Mouse (Mus musculus) CH12.LX (cell line): Measurements from ENCODE around the gene Sgf29. TPM values are rescaled to one million over a fixed set of nuclear protein-coding genes. Genes with fewer than 3 reads are reported as not detected.

Experiments
- DNase-seq: peaks from one replicate; pipeline ENCODE4 v3.0.0-alpha.2; 2013; ENCODE audit errors: extremely low read depth
- H3K27ac ChIP-seq: 2 replicates; pipeline ENCODE4 v1.5.1; 2012; ENCODE audit warnings: low read depth, mild to moderate bottlenecking, control low read depth, moderate library complexity; ENCODE audit not compliant: insufficient read depth
- H3K27me3 ChIP-seq: replicated peaks from 2 replicates; pipeline ENCODE3; 2012; ENCODE audit warnings: inconsistent platforms
- H3K36me3 ChIP-seq, 2 experiments: replicated peaks in 1 of 2; 2 replicates each; pipeline versions ENCODE3 to v1.6.1; 2012; ENCODE audit warnings: inconsistent platforms in 1 of 2, low read length in 1 of 2, mild to moderate bottlenecking in 1 of 2, mixed read lengths in 1 of 2, moderate library complexity in 1 of 2; ENCODE audit not compliant: control insufficient read depth in 1 of 2, insufficient read depth in 1 of 2
- H3K4me1 ChIP-seq, 2 experiments: 2 replicates each; pipeline ENCODE4 v1.6.1; 2012; ENCODE audit warnings: inconsistent platforms in 1 of 2, moderate library complexity in 1 of 2; ENCODE audit not compliant: insufficient read depth in 2 of 2, control insufficient read depth in 1 of 2
- H3K4me2 ChIP-seq: 2 replicates; pipeline ENCODE4 v1.6.1; 2012; ENCODE audit warnings: low read depth, mild to moderate bottlenecking, control low read depth; ENCODE audit not compliant: poor library complexity, insufficient read depth, severe bottlenecking
- H3K4me3 ChIP-seq, 3 experiments: fragments of 150-350 bp in 1 of 3; sonication (generic) in 1 of 3; replicated peaks in 1 of 3; 2 replicates each; pipeline versions ENCODE3 to v1.5.1; 2011 to 2012; ENCODE audit warnings: low read depth in 2 of 3, low read length in 2 of 3, mild to moderate bottlenecking in 2 of 3, moderate library complexity in 2 of 3, control low read depth in 1 of 3, improper control_type of control experiment in 1 of 3, inconsistent platforms in 1 of 3, mixed read lengths in 1 of 3; ENCODE audit not compliant: poor library complexity in 1 of 3
- H3K79me2 ChIP-seq: replicated peaks from 2 replicates; pipeline ENCODE4 v1.6.1; 2012; ENCODE audit warnings: mild to moderate bottlenecking, moderate library complexity; ENCODE audit not compliant: control insufficient read depth, poor library complexity, insufficient read depth, severe bottlenecking; ENCODE audit errors: extremely low read depth
- H3K9ac ChIP-seq: 2 replicates; pipeline ENCODE4 v1.6.1; 2012; ENCODE audit warnings: low read depth, mild to moderate bottlenecking, control low read depth, moderate library complexity; ENCODE audit not compliant: insufficient read depth
- H3K9me3 ChIP-seq: replicated peaks from 2 replicates; pipeline ENCODE3; 2012; ENCODE audit warnings: low read length, inconsistent platforms, mixed read lengths
- CHD2 ChIP-seq: IDR thresholded peaks from 2 replicates; pipeline ENCODE4 v1.6.1; 2011; ENCODE audit warnings: low read length, improper control_type of control experiment
- ELF1 ChIP-seq: IDR thresholded peaks from 2 replicates; pipeline ENCODE4 v1.6.1; 2014; ENCODE audit warnings: low read depth, mild to moderate bottlenecking, inconsistent platforms, low read length, improper control_type of control experiment
- EP300 ChIP-seq: IDR thresholded peaks from 2 replicates; pipeline ENCODE4 v1.6.1; 2011; ENCODE audit warnings: low read length, improper control_type of control experiment
- ETS1 ChIP-seq: conservative IDR thresholded peaks from 2 replicates; pipeline ENCODE4 v1.6.1; 2012; ENCODE audit warnings: low read depth, mild to moderate bottlenecking, inconsistent platforms, low read length, improper control_type of control experiment, moderate library complexity
- GABPA ChIP-seq: IDR thresholded peaks from 2 replicates; pipeline ENCODE4 v1.6.1; 2012; ENCODE audit warnings: low read depth, low read length, improper control_type of control experiment, inconsistent platforms; ENCODE audit not compliant: insufficient replicate concordance
- HCFC1 ChIP-seq: IDR thresholded peaks from 2 replicates; pipeline ENCODE4 v1.6.1; 2012; ENCODE audit warnings: low read depth, mild to moderate bottlenecking, inconsistent platforms, low read length, improper control_type of control experiment
- JUN ChIP-seq: IDR thresholded peaks from 2 replicates; pipeline ENCODE4 v1.6.1; 2011; ENCODE audit warnings: low read depth, mild to moderate bottlenecking, low read length, improper control_type of control experiment, moderate library complexity; ENCODE audit not compliant: insufficient read depth
- MAFK ChIP-seq: IDR thresholded peaks from 2 replicates; pipeline ENCODE4 v1.6.1; 2011; ENCODE audit warnings: low read length, improper control_type of control experiment; ENCODE audit not compliant: insufficient replicate concordance
- MAX ChIP-seq: IDR thresholded peaks from 2 replicates; pipeline ENCODE4 v1.6.1; 2011; ENCODE audit warnings: low read length, improper control_type of control experiment
- MAZ ChIP-seq: IDR thresholded peaks from 2 replicates; pipeline ENCODE4 v1.6.1; 2012; ENCODE audit warnings: low read depth, mild to moderate bottlenecking, inconsistent platforms, low read length, improper control_type of control experiment, moderate library complexity
- MEF2A ChIP-seq: IDR thresholded peaks from 2 replicates; pipeline ENCODE4 v1.6.1; 2014; ENCODE audit warnings: low read depth, mild to moderate bottlenecking, inconsistent platforms, low read length, improper control_type of control experiment, borderline replicate concordance
- NELFE ChIP-seq: IDR thresholded peaks from 2 replicates; pipeline ENCODE4 v1.6.1; 2011; ENCODE audit warnings: low read depth, low read length, improper control_type of control experiment
- NRF1 ChIP-seq: IDR thresholded peaks from 2 replicates; pipeline ENCODE4 v1.6.1; 2014; ENCODE audit warnings: low read depth, mild to moderate bottlenecking, inconsistent platforms, low read length, improper control_type of control experiment, moderate library complexity
- POLR2A ChIP-seq: IDR thresholded peaks from 2 replicates; pipeline ENCODE4 v1.6.1; 2011; ENCODE audit warnings: low read depth, mild to moderate bottlenecking, improper control_type of control experiment, low read length
- RCOR1 ChIP-seq: conservative IDR thresholded peaks from 2 replicates; pipeline ENCODE4 v1.6.1; 2012; ENCODE audit warnings: low read depth, mild to moderate bottlenecking, inconsistent platforms, low read length, improper control_type of control experiment
- SIN3A ChIP-seq: IDR thresholded peaks from 2 replicates; pipeline ENCODE4 v1.6.1; 2012; ENCODE audit warnings: low read length, improper control_type of control experiment, inconsistent platforms
- SMC3 ChIP-seq: IDR thresholded peaks from 2 replicates; pipeline ENCODE4 v1.6.1; 2011; ENCODE audit warnings: low read depth, low read length, improper control_type of control experiment
- TBP ChIP-seq: conservative IDR thresholded peaks from 2 replicates; pipeline ENCODE4 v1.6.1; 2011; ENCODE audit warnings: low read depth, low read length, improper control_type of control experiment
- TCF12 ChIP-seq: IDR thresholded peaks from 2 replicates; pipeline ENCODE4 v1.6.1; 2014; ENCODE audit warnings: low read depth, mild to moderate bottlenecking, inconsistent platforms, low read length, improper control_type of control experiment
- ZC3H11A ChIP-seq: IDR thresholded peaks from 2 replicates; pipeline ENCODE4 v1.6.1; 2012; ENCODE audit warnings: low read depth, mild to moderate bottlenecking, inconsistent platforms, low read length, improper control_type of control experiment
- dilution Hi-C: fragments of 300-500 bp; cut with MboI; formaldehyde crosslinking; loops from 2 replicates; pipeline ENCODE4 v1.14.3; 2020; ENCODE audit warnings: low sequenced_read_pairs; ENCODE audit not compliant: extremely low pct_unique_long_range_greater_than_20kb, extremely low pct_ligation_motif_present
- in situ Hi-C: fragments of 300-500 bp; cut with MboI; formaldehyde crosslinking; loops from 3 replicates; pipeline ENCODE4 v1.14.3; 2019; ENCODE audit warnings: low sequenced_read_pairs, low pct_ligation_motif_present, low pct_unique_long_range_greater_than_20kb, mixed read lengths
- polyA plus RNA-seq: library from polyadenylated mRNA; unstranded; fragments of >175 nt; gene quantifications from 2 replicates; pipeline ENCODE4 v1.2.1, GENCODE M21; 2012; ENCODE audit warnings: low read depth; ENCODE audit not compliant: insufficient read length
- total RNA-seq, 2 experiments: library from RNA; depleted of rRNA; stranded (reverse); fragments of 300-350 nt in 1 of 2; fragments of >200 nt in 1 of 2; gene quantifications; 2 replicates each; pipeline ENCODE4 v1.2.3; 2012 to 2014

Sgf29 gene
- total and polyA plus RNA-seq, 3 experiments: 20.5 to 71.7 (median 55.6) TPM

GRCm38 (mm10) chr7:126659771-126660170, 10.7 kb downstream of the Sgf29 start:
- Histone ChIP-seq H3K27me3 (no peaks in the 10 kb centered on the region), H3K9me3 (no peaks in the 10 kb centered on the region), H3K36me3 (peaks cover 23 to 48% of the 10 kb centered on the region in 2 experiments), H3K9ac (no peak overlapping the region), H3K4me1 (peaks cover 2 to 13% of the 10 kb centered on the region in 2 experiments; a peak in 2 of 4 replicates), H3K79me2 (peaks cover 7% of the 10 kb centered on the region; the same call in 1 of the 2 replicates), H3K27ac (no peak overlapping the region), H3K4me2 (no peak overlapping the region), H3K4me3 (no peak overlapping the region)
- dilution Hi-C loops (no loop called here), in situ Hi-C loops (no loop called here)
- TF ChIP-seq MAX: no peak
- TF ChIP-seq SIN3A: no peak
- TF ChIP-seq CHD2: no peak
- no peak for TF ChIP-seq TBP
- no peak for TF ChIP-seq NRF1
- no peak for TF ChIP-seq SMC3
- TF ChIP-seq RCOR1: no peak
- no peak for TF ChIP-seq ELF1
- no peak for TF ChIP-seq ZC3H11A
- no peak for TF ChIP-seq ETS1
- no peak for TF ChIP-seq JUN
- TF ChIP-seq EP300: no peak
- TF ChIP-seq HCFC1: no peak
- TF ChIP-seq MAFK: no peak
- TF ChIP-seq GABPA: no peak
- no peak for TF ChIP-seq TCF12
- DNase-seq: no peak

- Histone ChIP-seq H3K79me2 (no peaks in the 10 kb centered on the region), H3K4me1 (peaks cover 0 to 15% of the 10 kb centered on the region in 2 experiments; a peak in 2 of 4 replicates), H3K4me3 (no peak overlapping the region), H3K27me3 (no peaks in the 10 kb centered on the region), H3K36me3 (peaks cover 45 to 72% of the 10 kb centered on the region in 2 experiments), H3K9ac (no peak overlapping the region), H3K27ac (no peak overlapping the region), H3K4me2 (no peak overlapping the region), H3K9me3 (no peaks in the 10 kb centered on the region)
- TF ChIP-seq MAX: no peak
- TF ChIP-seq MAFK: no peak
- TF ChIP-seq TBP: no peak
- no peak for TF ChIP-seq POLR2A
- TF ChIP-seq HCFC1: no peak
- no peak for TF ChIP-seq NELFE
- TF ChIP-seq MAZ: no peak
- no peak for TF ChIP-seq MEF2A
- in situ Hi-C loops: no loop called here
- no peak for DNase-seq
- dilution Hi-C loops: no loop called here
Observed at GRCm38 (mm10) chr7:126663646-126664045, 14.5 kb downstream of the Sgf29 start.
